Mouse (Mus musculus) midbrain, embryonic 10.5 days (tissue): Measurements from ENCODE around the gene Tmem14a. TPM values are rescaled to one million over a fixed set of nuclear protein-coding genes. Genes with fewer than 3 reads are reported as not detected.
"Not testable (repeated sequence)": the region's sequence is repeated elsewhere in the genome, so short reads cannot be mapped to it uniquely, and the experiment has no call there.

Source experiments
- DNase-seq: peaks from one replicate; pipeline ENCODE4 v3.0.0-alpha.2; 2017; ENCODE audit warnings: low spot score
- H3K27ac ChIP-seq: fragments of 300-500 bp; sonication (generic); replicated peaks from 2 replicates; pipeline ENCODE4 v1.5.1; 2016; ENCODE audit warnings: mild to moderate bottlenecking
- H3K27me3 ChIP-seq: fragments of 300-500 bp; sonication (generic); 2 replicates; pipeline ENCODE4 v1.6.1; 2016; ENCODE audit warnings: low read depth, mild to moderate bottlenecking; ENCODE audit not compliant: poor library complexity, severe bottlenecking
- H3K36me3 ChIP-seq: fragments of 300-500 bp; sonication (generic); 2 replicates; pipeline ENCODE4 v1.6.1; 2016; ENCODE audit warnings: mild to moderate bottlenecking, moderate library complexity
- H3K4me1 ChIP-seq: fragments of 300-500 bp; sonication (generic); 2 replicates; pipeline ENCODE4 v1.6.1; 2016
- H3K4me3 ChIP-seq: fragments of 300-500 bp; sonication (generic); 2 replicates; pipeline ENCODE4 v1.5.1; 2016; ENCODE audit warnings: mild to moderate bottlenecking, moderate library complexity
- H3K9me3 ChIP-seq: fragments of 300-500 bp; sonication (generic); replicated peaks from 2 replicates; pipeline ENCODE4 v1.6.1; 2016; ENCODE audit warnings: mild to moderate bottlenecking
- WGBS: fragments of 180-500 bp; shearing (Covaris S2); methylation state at CpG from one replicate; pipeline ENCODE4 v1.1.7; 2016; 5-methylcytosine and 5-hydroxymethylcytosine counted together
- polyA plus RNA-seq: library from polyadenylated mRNA; unstranded; fragments of >200 nt; fragmentation: Nextera tagmentation; extraction: Ambion mirVana; gene quantifications from 2 replicates; pipeline ENCODE4 v1.2.1, GENCODE M21; 2016

Tmem14a gene
- polyA plus RNA-seq, 1 experiment from 2014 or later, result 10.2 TPM

- H3K27me3 ChIP-seq, H3K36me3 ChIP-seq, H3K27ac ChIP-seq, DNase-seq, H3K4me3 ChIP-seq, H3K9me3 ChIP-seq: not testable (repeated sequence)
- peaks cover 10% of the 10 kb centered on the region for H3K4me1 ChIP-seq
- WGBS, result 39% methylated on average over 2 of the region's 2 CpGs
Measured at GRCm38 (mm10) chr1:21276158-21276557, 57.8 kb downstream of the Tmem14a start.

Other genes with a start within 250 kb of the Tmem14a start
- gene Tram2, start 139.3 kb upstream of the Tmem14a start, polyA plus RNA-seq, result 6.1 and 6.6 TPM in 2 replicates
- 0.21 and 0.40 TPM in 2 replicates for gene Gsta3, start 22.0 kb downstream of the Tmem14a start, polyA plus RNA-seq
- not detected in 2 replicates for gene Khdc1a, start 131.1 kb downstream of the Tmem14a start, polyA plus RNA-seq
- not detected in 2 replicates for gene Khdc1c, start 149.8 kb downstream of the Tmem14a start, polyA plus RNA-seq
- not detected in 2 replicates for gene Khdc1b, start 165.0 kb downstream of the Tmem14a start, polyA plus RNA-seq